Mouse (Mus musculus): ENCODE data around the gene Hist1h2ab.
"Not testable (repeated sequence)": the region's sequence is repeated elsewhere in the genome, so short reads cannot be mapped to it uniquely, and the experiment has no call there.

Gene Hist1h2ab

GRCm38 (mm10) chr13:23753314-23754078 lies 2.6 kb downstream of the Hist1h2ab start:
- DNase-seq (ENCODE audit: low spot score): no peak

- no peak for DNase-seq (ENCODE audit: low spot score)
Measured at GRCm38 (mm10) chr13:23755000-23755399, 4.1 kb downstream of the Hist1h2ab start.

- DNase-seq (ENCODE audit: low spot score): peak; percentile 96
Measured at GRCm38 (mm10) chr13:23756790-23757189, 5.9 kb downstream of the Hist1h2ab start, which contains the start of gene Hist1h4b. Gene Hist1h4b (plus strand): TSS chr13:23757013.

- peak; percentile 63 for DNase-seq (ENCODE audit: low spot score)
Measured at GRCm38 (mm10) chr13:23757211-23757773, 6.4 kb downstream of the Hist1h2ab start.

GRCm38 (mm10) chr13:23757921-23758320 lies 7.0 kb downstream of the Hist1h2ab start:
- DNase-seq (ENCODE audit: low spot score): no peak

- DNase-seq (ENCODE audit: low spot score): no peak
Measured at GRCm38 (mm10) chr13:23759251-23759771, 8.4 kb downstream of the Hist1h2ab start.

- DNase-seq (ENCODE audit: low spot score): no peak
Measured at GRCm38 (mm10) chr13:23759916-23760239, 9.0 kb downstream of the Hist1h2ab start.

- no peak for DNase-seq (ENCODE audit: low spot score)
Measured at GRCm38 (mm10) chr13:23760240-23760971, 9.5 kb downstream of the Hist1h2ab start.

- peak; percentile 99 for DNase-seq (ENCODE audit: low spot score)
Measured at GRCm38 (mm10) chr13:23760972-23761864, 10.3 kb downstream of the Hist1h2ab start, which contains the start of gene Hist1h4a. Gene Hist1h4a (minus strand): TSS chr13:23761230.

GRCm38 (mm10) chr13:23761871-23762821 lies 11.2 kb downstream of the Hist1h2ab start, which contains the start of gene Hist1h3a:
Gene Hist1h3a (minus strand): TSS chr13:23762386.
- peak; percentile 93 for DNase-seq (ENCODE audit: low spot score)

- DNase-seq (ENCODE audit: low spot score): no peak
Measured at GRCm38 (mm10) chr13:23763242-23763585, 12.3 kb downstream of the Hist1h2ab start.

GRCm38 (mm10) chr13:23763586-23764323 lies 12.8 kb downstream of the Hist1h2ab start, which contains the start of gene Hist1h1a:
Gene Hist1h1a (plus strand): TSS chr13:23763666.
- peak; percentile 97 for DNase-seq (ENCODE audit: low spot score)

- no peak for DNase-seq (ENCODE audit: low spot score)
Measured at GRCm38 (mm10) chr13:23764324-23765171, 13.6 kb downstream of the Hist1h2ab start.

- no peak for DNase-seq (ENCODE audit: low spot score)
Measured at GRCm38 (mm10) chr13:23765172-23765513, 14.2 kb downstream of the Hist1h2ab start.

GRCm38 (mm10) chr13:23766772-23767171 lies 15.8 kb downstream of the Hist1h2ab start:
- no peak for DNase-seq (ENCODE audit: low spot score)

GRCm38 (mm10) chr13:23768834-23769397 lies 18.0 kb downstream of the Hist1h2ab start:
- DNase-seq (ENCODE audit: low spot score): no peak

GRCm38 (mm10) chr13:23769613-23770012 lies 18.7 kb downstream of the Hist1h2ab start, which contains the start of gene Trim38:
Gene Trim38 (plus strand): TSS chr13:23769913.
- DNase-seq (ENCODE audit: low spot score): not testable (repeated sequence)

- peak; percentile 76 for DNase-seq (ENCODE audit: low spot score)
Measured at GRCm38 (mm10) chr13:23772561-23773313, 21.8 kb downstream of the Hist1h2ab start.

All from retina, embryonic 14.5 days (tissue).